Mouse (Mus musculus): ENCODE measurements around the gene Arl8a. TPM values are rescaled to one million over a fixed set of nuclear protein-coding genes. Genes with fewer than 3 reads are reported as not detected.

Gene Arl8a
- polyA plus RNA-seq (2014; fragmentation: Nextera tagmentation; extraction: Ambion mirVana), result 40.8 and 44.9 TPM in 2 replicates

DNA sequence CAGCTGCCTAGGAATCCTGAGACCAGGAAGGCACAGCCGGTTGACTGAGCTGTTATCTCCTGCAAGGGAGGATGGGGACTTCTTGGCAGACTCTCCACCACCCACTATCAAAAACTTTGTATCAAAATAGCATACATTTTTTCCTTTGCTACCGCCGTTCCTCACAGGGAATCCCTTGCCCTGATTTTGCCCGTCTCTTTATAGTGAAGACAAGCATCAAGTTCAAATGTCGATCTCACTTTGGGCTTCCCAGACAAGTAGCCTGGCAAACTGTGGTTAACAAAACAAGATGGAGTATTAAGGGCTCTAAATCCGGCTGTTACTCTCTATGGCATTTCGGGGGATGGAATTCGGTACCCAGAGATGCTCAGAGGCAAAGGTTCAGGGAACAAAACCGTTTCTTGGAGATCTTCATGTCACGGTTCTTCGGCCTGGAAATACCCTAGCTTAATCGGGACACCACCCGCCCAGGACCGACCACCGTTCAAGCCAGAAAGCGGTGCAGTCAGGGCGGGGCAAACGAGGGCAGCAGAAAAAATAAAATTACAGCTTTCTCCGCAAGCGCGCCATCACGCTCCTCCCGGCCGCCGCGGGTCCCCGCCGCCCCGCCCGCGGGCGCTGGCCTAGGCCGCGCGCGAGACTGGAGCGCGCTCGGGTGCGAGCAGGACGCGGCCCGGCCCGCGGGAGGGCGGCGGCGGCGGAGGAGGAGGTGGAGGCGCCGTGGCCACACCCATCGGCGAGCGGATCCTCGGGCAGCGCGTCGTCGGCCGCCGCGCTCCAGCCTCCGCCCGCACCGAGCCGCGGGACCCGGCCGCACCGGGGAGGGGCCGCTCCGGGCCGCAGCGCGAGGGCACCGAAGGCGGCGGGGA lies at the start of gene Arl8a:
Gene Arl8a (plus strand): TSS at position 748 of the 869 bp plus-strand sequence.
- Histone ChIP-seq H3K4me2 (ENCODE audit: low read depth, severe bottlenecking) (peak within 1 kb of the TSS; percentile 95), H3K27ac (replicated peaks; ENCODE audit: low read depth, low read length) (peak within 1 kb of the TSS; percentile 76), H3K36me3 (ENCODE audit: control insufficient read depth, insufficient read depth, low read length) (no peaks in the 10 kb centered on the region), H3K9me3 (ENCODE audit: control insufficient read depth, low read length) (no peaks in the 10 kb centered on the region), H3K4me3 (ENCODE audit: low read depth, low read length) (peak within 1 kb of the TSS; percentile 92), H3K4me1 (ENCODE audit: control insufficient read depth, insufficient read depth, low read length) (peaks cover 9% of the 10 kb centered on the region), H3K27me3 (ENCODE audit: control insufficient read depth, insufficient read depth, low read length) (no peaks in the 10 kb centered on the region), H3K9ac (ENCODE audit: low read length) (peak within 1 kb of the TSS; percentile 94)
- peak; percentile 84 for DNase-seq (ENCODE audit: low spot score)
- WGBS, result under 1% methylated on average over 68 of the region's 78 CpGs
- ATAC-seq (ENCODE audit: insufficient number of reproducible peaks, low FRiP score, low TSS enrichment, low read depth), result peak; percentile 58

DNA sequence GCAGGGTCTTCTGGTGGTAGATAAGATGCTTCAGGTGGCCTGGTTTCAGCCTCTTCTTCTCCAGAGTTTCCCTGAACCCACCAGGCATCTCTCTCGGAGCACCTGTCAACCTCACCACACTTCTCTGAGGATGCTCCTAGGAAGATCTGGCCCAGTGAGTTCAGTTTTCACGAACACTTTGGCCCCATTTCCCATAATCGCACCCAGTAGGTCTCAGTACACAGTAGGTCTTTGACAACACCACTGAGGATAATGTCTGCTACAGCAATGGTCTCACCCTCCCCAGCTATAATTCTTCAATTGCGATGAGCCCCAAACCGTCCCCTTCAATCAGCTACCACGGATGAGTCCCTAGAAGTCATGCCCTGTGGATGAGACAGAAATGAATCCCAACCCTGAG lies 49.2 kb upstream of the Arl8a start:
- Histone ChIP-seq H3K9ac (ENCODE audit: low read length) (no peak overlapping the region), H3K36me3 (ENCODE audit: control insufficient read depth, insufficient read depth, low read length) (no peaks in the 10 kb centered on the region), H3K4me1 (ENCODE audit: control insufficient read depth, insufficient read depth, low read length) (no peaks in the 10 kb centered on the region), H3K27me3 (ENCODE audit: control insufficient read depth, insufficient read depth, low read length) (peaks cover 9% of the 10 kb centered on the region), H3K27ac (replicated peaks; ENCODE audit: low read depth, low read length) (no peak overlapping the region), H3K4me3 (ENCODE audit: low read depth, low read length) (no peak overlapping the region), H3K4me2 (ENCODE audit: low read depth, severe bottlenecking) (no peak overlapping the region), H3K9me3 (ENCODE audit: control insufficient read depth, low read length) (no peaks in the 10 kb centered on the region)
- WGBS, result 90% methylated on average over 6 of the region's 6 CpGs
- ATAC-seq (ENCODE audit: insufficient number of reproducible peaks, low FRiP score, low TSS enrichment, low read depth), result no peak
- no peak for DNase-seq (ENCODE audit: low spot score)

DNA sequence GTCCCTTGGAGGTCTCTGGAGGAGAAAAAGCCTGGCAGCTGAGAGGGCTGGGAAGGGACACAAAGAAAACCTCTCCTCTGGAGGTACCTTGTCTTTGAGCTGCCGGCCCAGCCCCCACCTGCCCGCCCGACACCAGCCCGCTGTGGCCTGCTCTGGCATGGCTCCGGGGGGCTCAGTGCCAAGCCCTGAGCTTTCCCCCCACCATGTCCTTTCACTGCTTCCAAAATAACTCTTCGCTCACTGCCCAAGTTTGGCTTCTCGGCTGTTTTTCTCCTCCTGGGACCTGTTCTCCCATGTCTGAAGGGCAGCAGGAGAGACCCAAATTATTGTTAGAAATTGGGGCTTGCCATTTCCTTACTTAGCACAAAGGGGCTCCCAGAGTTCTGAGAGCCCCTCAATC lies 48.2 kb upstream of the Arl8a start:
- DNase-seq (ENCODE audit: low spot score), result no peak
- Histone ChIP-seq H3K9ac (ENCODE audit: low read length) (no peak overlapping the region), H3K4me2 (ENCODE audit: low read depth, severe bottlenecking) (no peak overlapping the region), H3K4me1 (ENCODE audit: control insufficient read depth, insufficient read depth, low read length) (no peaks in the 10 kb centered on the region), H3K27me3 (ENCODE audit: control insufficient read depth, insufficient read depth, low read length) (peaks cover 13% of the 10 kb centered on the region), H3K4me3 (ENCODE audit: low read depth, low read length) (no peak overlapping the region), H3K27ac (replicated peaks; ENCODE audit: low read depth, low read length) (no peak overlapping the region), H3K9me3 (ENCODE audit: control insufficient read depth, low read length) (no peaks in the 10 kb centered on the region), H3K36me3 (ENCODE audit: control insufficient read depth, insufficient read depth, low read length) (no peaks in the 10 kb centered on the region)
- 90% methylated on average over 7 of the region's 7 CpGs for WGBS
- ATAC-seq (ENCODE audit: insufficient number of reproducible peaks, low FRiP score, low TSS enrichment, low read depth), result no peak

DNA sequence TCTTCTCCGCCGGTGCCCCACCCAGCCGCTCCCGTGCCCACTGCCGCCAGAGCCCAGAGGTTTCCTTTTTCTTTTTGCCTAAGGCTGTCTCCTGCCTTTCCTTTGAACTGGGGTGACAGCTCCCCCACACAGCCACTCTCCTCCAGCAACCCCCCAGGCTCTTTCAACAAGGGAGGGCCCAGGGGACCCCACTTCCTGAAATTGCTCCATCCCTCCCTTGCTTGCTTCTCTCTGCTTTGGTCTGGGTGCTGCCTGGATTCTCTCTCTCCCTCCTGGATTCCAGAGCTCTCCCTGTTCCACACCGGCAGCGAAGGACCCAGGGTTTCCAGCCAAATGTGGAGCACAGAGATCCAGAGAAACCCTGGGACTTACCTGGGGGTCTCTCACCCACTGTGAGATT lies 46.2 kb upstream of the Arl8a start:
- ATAC-seq (ENCODE audit: insufficient number of reproducible peaks, low FRiP score, low TSS enrichment, low read depth), result no peak
- no peak for DNase-seq (ENCODE audit: low spot score)
- Histone ChIP-seq H3K27ac (replicated peaks; ENCODE audit: low read depth, low read length) (no peak overlapping the region), H3K36me3 (ENCODE audit: control insufficient read depth, insufficient read depth, low read length) (no peaks in the 10 kb centered on the region), H3K27me3 (ENCODE audit: control insufficient read depth, insufficient read depth, low read length) (peaks cover 32% of the 10 kb centered on the region), H3K9ac (ENCODE audit: low read length) (no peak overlapping the region), H3K9me3 (ENCODE audit: control insufficient read depth, low read length) (no peaks in the 10 kb centered on the region), H3K4me2 (ENCODE audit: low read depth, severe bottlenecking) (no peak overlapping the region), H3K4me3 (ENCODE audit: low read depth, low read length) (no peak overlapping the region), H3K4me1 (ENCODE audit: control insufficient read depth, insufficient read depth, low read length) (peaks cover 4% of the 10 kb centered on the region; the same call in 1 of the 2 replicates)
- 47% methylated on average over 6 of the region's 7 CpGs for WGBS

DNA sequence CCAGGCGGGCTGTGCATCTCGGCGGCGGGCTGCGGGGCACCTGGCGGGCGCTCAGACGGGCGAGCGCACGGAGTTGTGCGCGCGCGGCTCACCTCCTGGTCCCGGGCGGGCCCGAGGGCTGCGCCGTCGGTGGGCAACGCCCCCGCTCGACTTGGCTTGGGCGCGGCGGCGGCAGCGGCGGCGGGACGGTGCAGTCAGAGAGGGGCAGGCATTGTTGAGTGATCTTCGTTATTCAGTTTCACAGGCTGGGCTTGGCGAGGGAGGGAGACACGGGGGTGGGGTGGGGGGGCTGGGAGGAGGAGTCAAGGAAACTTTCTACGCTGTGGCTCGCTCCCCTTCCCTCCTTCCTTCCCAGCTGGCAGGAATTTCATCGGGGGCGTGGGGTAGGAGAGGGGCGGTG lies 41.5 kb upstream of the Arl8a start, which contains the start of gene Lgr6:
Gene Lgr6 (minus strand): TSS at position 153 of the 400 bp plus-strand sequence.
- no peaks in the 10 kb centered on the region for H3K36me3 ChIP-seq (ENCODE audit: control insufficient read depth, insufficient read depth, low read length)
- no peak within 1 kb of the TSS for H3K9ac ChIP-seq (ENCODE audit: low read length)
- WGBS, result under 1% methylated on average over 39 of the region's 40 CpGs
- peaks cover 42% of the 10 kb centered on the region for H3K27me3 ChIP-seq (ENCODE audit: control insufficient read depth, insufficient read depth, low read length)
- DNase-seq (ENCODE audit: low spot score) (peak; percentile 52), ATAC-seq (ENCODE audit: insufficient number of reproducible peaks, low FRiP score, low TSS enrichment, low read depth) (no peak)
- peak within 1 kb of the TSS; percentile 65 for H3K4me2 ChIP-seq (ENCODE audit: low read depth, severe bottlenecking)
- peak within 1 kb of the TSS; percentile 29 for H3K4me3 ChIP-seq (ENCODE audit: low read depth, low read length)
- no peaks in the 10 kb centered on the region for H3K9me3 ChIP-seq (ENCODE audit: control insufficient read depth, low read length)
- H3K4me1 ChIP-seq (ENCODE audit: control insufficient read depth, insufficient read depth, low read length), result peaks cover 4% of the 10 kb centered on the region; the same call in 1 of the 2 replicates
- H3K27ac ChIP-seq (replicated peaks; ENCODE audit: low read depth, low read length), result no peak within 1 kb of the TSS

DNA sequence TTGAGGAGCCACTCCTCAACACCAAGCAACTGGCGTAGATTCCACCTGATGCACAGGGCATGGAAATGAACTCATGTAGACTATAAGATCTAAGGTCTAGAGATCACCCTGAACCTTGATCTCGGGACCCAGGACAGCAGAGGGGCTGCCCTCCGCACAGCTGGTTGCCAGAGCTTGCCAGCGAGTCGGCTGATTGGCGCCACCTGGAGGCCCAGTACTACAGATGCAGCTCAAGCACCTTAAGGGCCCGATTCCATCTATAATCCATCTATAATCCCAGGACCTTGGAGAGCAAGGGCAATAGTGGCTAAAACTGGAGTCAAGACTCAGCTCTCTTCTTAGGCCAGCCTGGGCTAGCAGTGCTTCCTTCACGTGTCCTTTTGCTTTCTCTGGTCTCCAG lies 40.7 kb upstream of the Arl8a start:
- no peak overlapping the region for H3K4me2 ChIP-seq (ENCODE audit: low read depth, severe bottlenecking)
- H3K9ac ChIP-seq (ENCODE audit: low read length), result no peak overlapping the region
- DNase-seq (ENCODE audit: low spot score) (peak; percentile 85), ATAC-seq (ENCODE audit: insufficient number of reproducible peaks, low FRiP score, low TSS enrichment, low read depth) (no peak)
- peaks cover 40% of the 10 kb centered on the region for H3K27me3 ChIP-seq (ENCODE audit: control insufficient read depth, insufficient read depth, low read length)
- peaks cover 4% of the 10 kb centered on the region; the same call in 1 of the 2 replicates for H3K4me1 ChIP-seq (ENCODE audit: control insufficient read depth, insufficient read depth, low read length)
- no peak overlapping the region for H3K4me3 ChIP-seq (ENCODE audit: low read depth, low read length)
- WGBS, result 3% methylated on average over 8 of the region's 8 CpGs
- H3K9me3 ChIP-seq (ENCODE audit: control insufficient read depth, low read length), result no peaks in the 10 kb centered on the region
- H3K27ac ChIP-seq (replicated peaks; ENCODE audit: low read depth, low read length), result no peak overlapping the region
- no peaks in the 10 kb centered on the region for H3K36me3 ChIP-seq (ENCODE audit: control insufficient read depth, insufficient read depth, low read length)

DNA sequence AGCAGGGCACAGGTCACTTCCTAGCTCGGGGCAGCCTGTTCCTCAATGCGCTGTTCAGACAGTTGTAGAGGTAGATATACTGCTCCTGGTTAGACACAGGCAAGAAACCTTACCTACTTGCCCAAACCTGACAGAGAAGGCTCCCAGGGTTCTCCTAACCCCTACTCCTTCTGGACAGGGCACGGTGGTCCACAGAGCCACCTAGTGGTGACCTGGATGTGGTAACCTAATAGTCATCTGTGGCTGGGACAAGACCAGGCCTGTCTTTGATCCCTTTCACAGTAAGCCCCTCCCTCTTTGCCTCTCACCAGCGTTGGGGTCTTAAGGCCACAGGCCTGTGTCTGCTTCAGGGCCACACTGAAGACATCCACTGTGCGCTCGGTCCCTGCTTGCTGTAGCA lies 38.0 kb upstream of the Arl8a start:
- DNase-seq (ENCODE audit: low spot score) (peak; percentile 75), ATAC-seq (ENCODE audit: insufficient number of reproducible peaks, low FRiP score, low TSS enrichment, low read depth) (no peak)
- peaks cover 28% of the 10 kb centered on the region for H3K27me3 ChIP-seq (ENCODE audit: control insufficient read depth, insufficient read depth, low read length)

DNA sequence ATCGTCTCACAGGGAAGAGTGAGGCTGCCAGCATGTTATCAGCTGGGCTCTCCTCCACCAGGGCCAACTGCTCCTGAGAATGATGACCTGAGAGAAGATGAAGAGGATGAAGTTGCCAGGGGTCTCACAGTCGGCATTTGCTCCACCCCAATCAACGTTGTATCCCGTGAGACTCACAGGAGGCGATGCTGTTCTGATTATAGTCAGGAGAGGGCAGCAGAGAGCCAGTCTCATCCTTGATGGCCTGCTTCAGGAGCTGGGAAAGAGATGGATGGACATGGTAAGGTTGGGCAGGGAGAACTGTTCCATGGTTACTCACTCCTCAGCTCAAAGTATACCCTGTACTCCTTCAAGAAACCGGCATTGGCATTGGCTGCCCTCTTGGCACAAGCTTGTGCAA lies 36.5 kb upstream of the Arl8a start:
- Histone ChIP-seq H3K4me2 (ENCODE audit: low read depth, severe bottlenecking) (no peak overlapping the region), H3K4me1 (ENCODE audit: control insufficient read depth, insufficient read depth, low read length) (peaks cover under 1% of the 10 kb centered on the region; the same call in 1 of the 2 replicates), H3K4me3 (ENCODE audit: low read depth, low read length) (no peak overlapping the region), H3K27me3 (ENCODE audit: control insufficient read depth, insufficient read depth, low read length) (peaks cover 13% of the 10 kb centered on the region), H3K9me3 (ENCODE audit: control insufficient read depth, low read length) (no peaks in the 10 kb centered on the region), H3K9ac (ENCODE audit: low read length) (no peak overlapping the region), H3K27ac (replicated peaks; ENCODE audit: low read depth, low read length) (no peak overlapping the region), H3K36me3 (ENCODE audit: control insufficient read depth, insufficient read depth, low read length) (no peaks in the 10 kb centered on the region)
- DNase-seq (ENCODE audit: low spot score) (peak; percentile 89), ATAC-seq (ENCODE audit: insufficient number of reproducible peaks, low FRiP score, low TSS enrichment, low read depth) (no peak)
- WGBS, result 19% methylated on average over 6 of the region's 6 CpGs

More for the DNA sequence above, 38.0 kb upstream of the Arl8a start:
- Histone ChIP-seq H3K36me3 (ENCODE audit: control insufficient read depth, insufficient read depth, low read length) (no peaks in the 10 kb centered on the region), H3K27ac (replicated peaks; ENCODE audit: low read depth, low read length) (no peak overlapping the region), H3K4me1 (ENCODE audit: control insufficient read depth, insufficient read depth, low read length) (peaks cover 4% of the 10 kb centered on the region; the same call in 1 of the 2 replicates), H3K4me3 (ENCODE audit: low read depth, low read length) (no peak overlapping the region), H3K4me2 (ENCODE audit: low read depth, severe bottlenecking) (no peak overlapping the region), H3K9ac (ENCODE audit: low read length) (no peak overlapping the region), H3K9me3 (ENCODE audit: control insufficient read depth, low read length) (no peaks in the 10 kb centered on the region)
- 30% methylated on average over 6 of the region's 6 CpGs for WGBS
